Mouse (Mus musculus) ZHBTc4 (cell line): ENCODE results near the gene Akp3.

Source experiments
- DNase-seq: peaks from one replicate; pipeline ENCODE4 v3.0.0-alpha.2; 2011; ENCODE audit warnings: low read depth, low spot score

Akp3 gene

DNA sequence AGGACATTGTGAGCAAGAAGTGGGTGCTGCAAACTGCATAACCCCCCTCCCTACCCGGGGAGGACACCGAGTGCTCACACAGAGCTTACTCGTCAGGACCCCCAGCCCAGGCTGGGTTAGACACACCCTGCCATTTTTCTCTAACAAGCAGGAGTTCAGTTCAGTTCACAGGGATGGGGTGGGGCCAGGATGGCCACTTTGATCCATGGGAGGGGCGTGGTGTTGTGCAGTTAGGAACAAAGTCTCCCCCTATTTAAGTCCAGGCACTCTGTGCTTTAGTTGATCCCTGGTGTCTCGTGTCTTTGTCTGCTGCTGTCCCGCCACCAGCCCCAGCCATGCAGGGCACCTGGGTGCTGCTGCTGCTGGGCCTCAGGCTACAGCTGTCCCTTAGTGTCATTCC, at the start of gene Akp3:
Gene Akp3, plus strand, starts transcription at position 301 of the 400 bp plus-strand sequence.
- DNase-seq = no peak

DNA sequence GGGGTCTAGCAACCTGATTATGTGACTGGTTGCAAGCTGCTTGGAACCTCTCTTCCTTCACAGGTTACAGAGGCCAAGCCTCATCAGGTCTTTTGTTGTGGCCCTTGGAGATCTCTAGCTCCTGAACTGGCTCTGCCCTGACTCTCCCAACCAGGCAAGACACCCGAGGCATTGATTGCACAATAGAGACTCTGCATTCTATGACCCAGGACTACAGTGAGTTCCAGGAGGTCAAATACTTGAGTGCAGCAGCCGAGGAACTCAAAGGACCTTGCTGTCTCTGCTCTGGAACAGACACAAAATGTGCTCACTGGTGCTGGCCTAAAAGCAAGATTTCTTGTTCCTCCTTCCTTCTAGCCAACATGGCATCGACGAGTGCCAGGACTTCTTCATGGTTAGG, 38.6 kb upstream of the Akp3 start:
- DNase-seq = no peak

DNA sequence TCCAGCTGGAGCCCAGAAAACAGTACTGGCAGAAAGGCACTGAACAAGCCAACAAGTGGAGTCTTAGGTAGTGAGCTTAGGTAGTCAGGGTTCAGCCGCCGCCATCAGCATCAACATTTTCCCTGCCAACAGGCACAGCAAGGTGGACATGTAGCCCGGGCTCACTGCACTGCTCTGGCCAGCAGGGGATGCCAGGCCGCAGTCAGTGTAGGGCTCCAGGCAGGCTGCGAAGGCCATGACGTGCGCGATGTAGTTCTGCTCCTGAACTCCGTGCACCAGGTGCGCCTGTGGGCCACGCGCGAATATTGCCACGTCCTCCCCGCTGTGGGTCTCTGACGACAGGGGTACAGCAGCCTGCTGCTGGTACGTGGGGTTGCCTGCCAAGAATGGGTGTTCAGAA, 37.8 kb upstream of the Akp3 start:
- peak; percentile 54 for DNase-seq

DNA sequence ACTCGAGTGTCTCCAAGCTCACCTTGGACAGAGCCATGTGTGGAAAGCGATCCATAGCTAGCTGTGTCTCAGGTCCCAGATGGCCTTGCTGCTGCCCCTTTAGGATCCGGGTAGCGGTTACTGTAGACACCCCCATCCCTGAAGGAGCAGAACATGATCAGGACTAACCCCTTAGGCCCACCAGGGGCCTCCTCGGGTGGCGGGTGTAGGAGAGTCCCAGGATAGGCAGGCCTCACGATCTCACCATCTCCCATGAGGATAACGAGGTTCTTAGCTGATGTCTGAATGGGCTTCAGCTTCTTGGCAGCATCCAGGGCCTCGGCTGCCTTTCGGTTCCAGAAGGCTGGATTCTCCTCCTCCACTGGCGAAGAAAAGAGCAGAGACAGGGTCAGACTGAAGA, 35.5 kb upstream of the Akp3 start:
- no peak for DNase-seq

DNA sequence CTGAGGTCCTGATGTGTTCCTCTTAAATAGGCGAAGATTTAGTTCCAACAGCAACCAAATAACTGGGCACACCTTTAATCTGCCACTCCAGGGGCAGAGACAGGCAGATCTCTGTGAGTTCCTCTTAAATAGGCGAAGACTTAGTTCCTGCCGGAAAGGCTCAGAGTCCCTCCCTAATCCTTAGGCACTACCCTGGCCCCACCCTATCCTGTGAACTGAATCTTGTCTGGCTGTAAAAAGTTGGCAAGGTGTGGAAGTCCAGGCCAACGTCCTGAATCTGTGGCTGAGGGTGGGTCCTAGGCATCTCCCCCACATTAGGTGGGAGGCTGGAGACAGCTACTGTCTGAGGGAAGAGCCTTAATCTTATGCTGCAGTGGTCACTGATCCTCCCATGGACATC, 34.9 kb upstream of the Akp3 start, which contains the start of gene Alppl2:
Gene Alppl2, minus strand, starts transcription at position 101 of the 400 bp plus-strand sequence.
- no peak for DNase-seq

DNA sequence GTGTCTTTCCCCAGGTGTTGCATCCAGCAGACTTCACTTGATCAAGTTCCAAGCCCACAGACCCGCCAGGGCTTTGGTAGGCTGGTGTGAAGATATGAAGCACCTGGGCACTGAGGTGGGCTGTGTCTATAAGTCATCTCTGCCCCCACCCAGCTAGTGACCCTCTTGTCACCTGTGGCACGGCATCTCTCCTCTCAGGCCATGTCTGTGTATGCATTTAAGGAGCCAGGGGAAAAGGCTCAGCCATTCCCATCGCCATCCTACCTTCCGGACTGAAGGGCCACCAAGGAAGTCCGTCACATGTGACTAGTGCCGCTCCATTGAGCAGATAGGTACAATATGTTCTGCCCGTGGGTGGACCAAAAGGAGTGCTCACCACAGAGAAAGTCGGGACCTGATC, 29.1 kb upstream of the Akp3 start:
- DNase-seq = no peak

DNA sequence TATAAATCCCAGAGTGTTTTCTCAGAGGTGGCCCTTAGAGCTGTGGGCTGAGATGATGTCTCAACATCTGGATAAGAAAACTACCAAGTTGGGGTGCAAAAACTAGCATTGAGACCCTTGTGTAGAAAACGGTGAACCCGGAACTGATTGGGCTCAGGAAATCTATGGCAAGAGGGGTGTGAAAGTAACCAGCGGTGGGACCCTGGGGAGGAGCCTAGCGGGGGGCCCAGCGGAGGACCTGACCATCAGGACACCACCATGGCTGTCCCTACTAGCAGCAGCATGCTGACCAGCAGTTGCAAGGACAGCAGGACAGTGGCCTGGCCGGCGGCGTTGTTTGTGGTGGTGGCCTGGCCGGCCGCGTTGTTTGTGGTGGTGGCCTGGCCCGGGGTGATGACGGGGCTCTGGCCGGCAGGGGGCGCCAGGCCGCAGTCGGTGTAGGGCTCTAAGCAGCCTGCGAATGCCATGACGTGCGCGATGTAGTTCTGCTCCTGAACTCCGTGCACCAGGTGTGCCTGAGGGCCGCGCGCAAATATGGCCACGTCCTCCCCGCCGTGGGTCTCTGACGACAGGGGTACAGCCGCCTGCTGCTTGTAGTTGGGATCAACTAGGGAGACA, 26.3 kb upstream of the Akp3 start:
- DNase-seq = peak; percentile 81

DNA sequence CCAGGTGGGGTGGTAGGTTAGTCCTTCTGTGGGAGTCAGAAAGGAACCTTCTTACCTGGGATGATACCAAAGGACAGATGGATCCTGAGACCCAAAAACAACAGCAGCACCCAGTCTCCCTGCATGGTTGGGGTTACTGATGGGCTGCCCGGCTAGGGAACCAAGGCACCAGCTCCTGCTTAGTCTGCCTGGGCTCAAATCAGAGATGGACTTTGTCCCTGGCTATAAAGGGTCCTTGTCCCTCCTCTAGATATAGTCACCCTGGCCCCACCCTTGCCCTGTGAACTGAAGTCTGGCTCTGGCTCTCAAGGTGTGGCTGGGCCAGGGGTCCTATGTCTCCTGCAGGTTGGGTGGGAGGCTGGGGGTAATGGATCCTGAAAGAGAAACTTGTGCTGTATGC, 23.4 kb upstream of the Akp3 start, which contains the start of gene Alpi:
Gene Alpi, minus strand, starts transcription at position 196 of the 400 bp plus-strand sequence.
- no peak for DNase-seq

DNA sequence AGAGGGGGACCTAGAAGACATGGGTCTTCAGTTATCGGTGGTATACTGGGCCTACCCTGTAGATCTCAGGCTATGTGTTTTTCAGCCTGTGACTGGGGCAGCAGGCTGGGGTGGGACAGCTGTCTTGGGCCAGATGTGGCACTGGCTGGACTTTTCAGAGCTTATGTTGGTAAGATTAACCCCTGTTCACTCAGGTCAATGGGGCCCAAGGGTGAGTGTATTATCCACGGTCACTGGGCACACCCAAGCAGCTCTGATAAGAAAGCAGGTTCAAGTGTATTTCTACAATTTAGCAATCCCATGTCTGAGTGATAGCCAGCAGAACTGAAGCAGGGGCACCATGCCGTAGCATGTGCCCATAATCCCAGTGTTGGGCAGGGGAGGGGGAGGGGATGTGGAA, 22.7 kb upstream of the Akp3 start:
- DNase-seq = no peak

DNA sequence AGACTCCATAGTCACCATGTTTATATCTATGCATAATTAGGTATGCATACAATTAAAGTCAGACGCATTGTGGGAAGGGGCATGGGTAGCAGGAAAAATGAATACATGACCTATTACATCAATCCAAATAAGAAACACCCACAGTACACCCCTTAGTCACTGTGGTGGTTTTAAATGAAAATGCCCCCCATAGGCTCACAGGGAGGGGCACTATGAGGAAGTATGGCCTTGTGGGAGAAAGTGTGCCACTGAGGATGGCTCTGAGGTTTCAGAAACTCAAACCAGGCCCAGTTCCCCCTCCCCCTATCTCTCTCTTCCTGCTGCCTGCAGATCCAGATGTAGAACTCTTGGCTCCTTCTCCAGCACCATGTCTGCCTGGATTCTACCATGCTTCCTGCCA, 20.8 kb upstream of the Akp3 start:
- no peak for DNase-seq

DNA sequence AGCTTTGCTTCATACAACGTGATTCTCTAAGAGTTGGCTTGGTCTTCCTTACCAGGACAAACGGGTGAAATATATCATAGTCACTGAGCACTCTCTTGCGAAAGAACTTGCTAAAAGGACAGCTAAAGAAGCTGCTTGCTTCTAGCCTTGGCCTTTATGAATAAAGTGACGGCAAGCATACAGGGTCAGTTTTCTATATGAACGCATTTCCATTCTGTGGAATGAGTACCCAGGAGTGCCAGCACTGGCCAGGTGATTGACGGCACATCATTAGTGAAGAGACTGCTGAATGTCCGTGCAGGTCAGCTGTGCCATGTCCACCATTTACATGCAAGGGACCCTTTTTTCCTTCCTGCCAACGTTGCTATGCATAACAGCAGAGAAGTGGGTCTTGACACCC, 18.2 kb upstream of the Akp3 start:
- DNase-seq = no peak

DNA sequence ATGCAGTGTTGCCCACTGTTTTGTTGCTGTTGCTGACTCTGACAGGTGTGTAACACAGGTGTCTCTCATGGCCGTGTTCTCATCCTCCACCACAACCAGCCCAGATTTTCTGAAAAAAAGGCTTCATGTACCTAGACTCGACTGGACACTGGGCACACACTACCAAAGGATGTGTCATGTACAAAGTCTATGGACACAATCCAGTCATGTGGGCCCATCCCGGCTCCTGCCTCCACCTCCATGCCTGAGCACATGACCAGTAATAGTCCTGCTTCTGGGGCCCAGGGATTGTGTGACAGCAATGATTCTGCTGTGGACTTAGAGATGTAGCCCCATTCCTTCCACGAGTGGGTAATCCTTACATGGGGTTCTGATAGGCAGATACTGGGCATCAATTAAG, 16.2 kb upstream of the Akp3 start:
- DNase-seq = no peak

DNA sequence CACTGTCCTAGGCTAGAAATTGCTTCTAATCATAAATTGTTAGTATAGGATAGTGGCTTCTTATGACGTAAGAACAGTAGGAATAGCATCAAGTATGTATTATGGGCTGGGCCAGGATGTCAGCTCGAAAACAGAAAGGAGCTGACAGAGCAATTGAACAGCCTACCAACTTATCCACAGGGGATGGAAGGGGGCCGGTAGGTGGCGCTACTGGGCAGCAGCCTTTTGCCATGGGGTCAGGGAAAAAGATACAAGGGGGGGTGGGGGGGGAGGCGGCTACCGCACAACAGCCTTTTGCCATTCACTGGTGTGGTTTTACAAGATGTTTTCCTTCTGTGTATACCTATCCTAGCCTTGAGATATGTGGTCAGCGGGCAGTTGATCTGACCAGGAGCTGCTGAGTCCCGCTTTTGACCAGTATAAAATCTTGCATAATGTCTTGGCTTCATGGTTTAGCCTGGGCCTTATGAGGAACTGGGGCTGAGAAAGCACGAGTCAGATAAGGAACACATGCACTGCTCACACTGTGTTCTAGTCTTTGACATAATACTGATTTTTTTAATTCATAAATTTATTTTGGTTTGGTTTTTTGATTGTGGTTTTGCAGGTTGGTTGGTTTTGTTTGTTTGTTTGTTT, 12.9 kb upstream of the Akp3 start:
- DNase-seq = peak; percentile 52

DNA sequence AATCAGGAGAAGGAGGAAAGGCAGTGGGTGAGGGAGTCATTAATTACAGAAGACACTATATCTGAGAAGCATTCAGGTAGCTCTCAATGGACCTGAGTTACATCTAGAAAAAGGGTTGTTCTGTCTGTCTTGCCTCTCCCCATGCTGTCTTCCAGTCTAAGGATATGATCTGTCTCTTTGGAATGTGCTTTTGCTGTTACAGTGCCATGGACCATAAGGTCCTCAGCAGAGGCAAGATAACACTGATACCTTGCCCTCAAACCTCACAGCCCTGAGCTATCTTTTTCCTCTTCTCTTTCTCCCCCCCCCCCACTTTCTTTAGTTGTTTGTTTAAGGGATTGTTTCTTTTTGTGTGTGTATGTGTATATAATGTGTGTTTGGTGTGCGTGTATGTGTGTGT, 10.0 kb upstream of the Akp3 start:
- DNase-seq = no peak

DNA sequence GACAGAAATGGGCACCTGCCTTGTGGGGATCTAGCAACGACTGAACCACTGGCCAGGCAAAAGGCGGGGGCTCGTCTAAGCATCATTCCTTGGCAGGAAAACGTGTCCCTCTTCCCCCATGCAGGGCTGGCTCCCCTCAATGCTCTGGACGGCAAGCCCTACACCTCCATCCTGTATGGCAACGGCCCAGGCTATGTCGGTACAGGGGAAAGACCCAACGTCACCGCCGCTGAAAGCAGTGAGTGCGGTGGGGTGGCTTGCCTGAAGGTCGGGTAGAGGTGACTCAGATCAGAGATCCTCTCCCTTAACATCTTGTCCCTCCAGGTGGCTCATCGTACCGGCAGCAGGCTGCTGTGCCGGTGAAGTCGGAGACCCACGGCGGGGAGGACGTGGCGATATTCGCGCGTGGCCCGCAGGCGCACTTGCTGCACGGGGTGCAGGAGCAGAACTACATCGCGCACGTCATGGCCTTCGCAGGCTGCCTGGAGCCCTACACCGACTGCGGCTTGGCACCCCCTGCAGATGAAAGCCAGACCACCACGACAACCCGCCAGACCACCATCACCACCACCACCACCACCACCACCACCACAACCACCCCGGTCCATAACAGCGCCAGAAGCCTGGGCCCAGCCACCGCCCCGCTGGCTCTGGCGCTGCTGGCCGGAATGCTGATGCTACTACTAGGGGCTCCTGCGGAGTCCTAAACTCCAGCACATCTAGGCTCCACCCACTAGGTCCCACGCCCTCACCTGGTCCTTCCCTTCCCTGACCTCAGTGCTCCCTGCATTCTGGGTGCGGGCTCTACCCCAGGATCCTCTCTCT, 2.6 kb downstream of the Akp3 start:
- DNase-seq = peak; percentile 46

DNA sequence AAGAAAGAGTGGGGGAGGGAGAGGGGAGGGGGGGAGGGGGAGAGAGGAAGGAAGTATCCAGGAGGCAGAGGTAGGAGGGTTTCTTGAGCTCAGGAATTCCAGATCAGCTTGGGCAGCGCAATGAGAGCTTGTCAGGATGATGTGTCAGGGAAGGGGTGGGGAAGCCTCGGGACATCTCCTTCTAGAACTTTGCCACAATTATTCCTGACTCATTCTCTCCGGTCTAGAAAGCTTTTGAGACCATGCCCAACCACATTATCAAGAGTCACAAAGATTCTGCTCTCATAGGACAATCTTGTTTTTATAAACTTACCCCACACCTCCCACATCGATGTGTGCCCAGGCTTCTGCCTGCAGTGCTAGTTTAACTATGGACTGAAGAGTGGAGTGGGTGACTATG, 7.0 kb downstream of the Akp3 start:
- no peak for DNase-seq

DNA sequence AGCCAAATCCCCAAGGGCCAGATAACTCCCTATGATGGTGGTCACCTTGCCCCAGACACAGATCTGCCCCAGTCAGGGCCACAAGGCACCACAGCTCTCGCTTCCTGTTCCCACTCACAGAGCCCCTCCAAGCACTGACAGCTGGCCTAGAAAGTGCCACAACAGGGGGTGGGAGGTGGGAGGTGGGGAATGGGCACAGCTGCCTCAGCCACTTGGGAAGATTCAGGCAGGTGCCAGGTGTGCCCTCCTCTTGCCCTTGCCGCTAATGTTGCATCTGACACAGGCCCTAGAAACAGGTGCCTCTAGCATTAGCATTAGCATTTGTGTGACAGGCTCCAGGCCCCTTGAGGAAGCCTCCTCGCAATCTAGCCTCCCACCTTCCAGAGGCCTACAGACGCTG, 16.8 kb downstream of the Akp3 start:
- DNase-seq = no peak

DNA sequence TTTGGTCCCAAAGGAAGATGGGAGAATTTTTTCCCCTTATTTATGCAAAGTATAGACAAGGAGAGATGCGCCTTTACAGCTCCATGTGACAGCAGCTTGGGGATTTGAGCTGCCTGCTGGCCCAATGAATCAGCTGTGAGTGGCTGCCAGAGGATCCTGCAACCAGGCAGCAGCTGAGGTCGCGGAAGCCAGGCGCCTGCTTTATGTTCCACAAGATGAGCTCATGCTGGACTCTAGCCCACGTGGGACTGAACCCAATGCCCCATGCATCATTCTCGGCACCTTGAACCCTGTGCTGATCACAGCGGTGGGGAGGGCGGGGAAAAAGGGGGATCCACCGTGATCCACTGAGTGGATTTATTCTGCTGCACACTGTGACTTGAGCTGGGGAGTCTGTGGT, 17.7 kb downstream of the Akp3 start:
- DNase-seq = no peak

DNA sequence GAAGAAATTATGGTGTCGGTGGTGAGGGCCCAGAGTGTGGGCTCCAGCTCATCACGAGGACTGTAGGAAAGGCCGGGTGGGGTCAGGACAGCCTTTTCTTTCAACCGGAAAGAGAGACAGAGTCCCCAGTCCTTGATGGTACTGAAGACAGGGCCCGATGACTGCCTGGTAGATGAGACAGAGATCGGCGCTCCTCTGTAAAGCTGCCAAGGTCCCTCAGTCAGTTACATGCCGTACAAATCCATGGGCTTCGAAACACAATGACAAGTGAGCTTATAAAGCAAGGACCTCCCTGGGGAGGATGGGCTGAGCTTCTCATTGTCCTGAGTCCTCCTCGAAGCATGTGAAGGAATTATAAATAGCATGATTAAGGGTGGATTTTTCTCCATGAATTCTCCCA, 18.4 kb downstream of the Akp3 start:
- no peak for DNase-seq

DNA sequence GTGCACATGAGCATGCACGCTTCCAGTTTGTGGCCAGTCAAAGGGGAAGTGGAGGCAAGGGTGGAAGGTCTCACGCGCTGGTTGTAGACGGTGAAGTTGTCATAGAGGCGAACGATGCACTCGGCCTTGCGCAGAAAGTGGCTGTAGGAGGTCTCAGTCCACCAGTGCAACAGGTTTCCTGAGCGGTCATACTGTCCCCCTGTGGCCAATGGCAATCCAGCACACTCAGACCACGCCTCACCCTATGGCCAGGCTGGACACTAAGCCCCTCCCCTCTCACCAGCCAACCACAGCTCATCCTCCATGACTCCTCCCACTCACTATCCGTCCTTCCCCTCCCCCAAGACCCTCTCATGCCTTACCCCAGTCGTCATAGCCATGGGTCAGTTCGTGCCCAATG, 24.6 kb downstream of the Akp3 start:
- no peak for DNase-seq

DNA sequence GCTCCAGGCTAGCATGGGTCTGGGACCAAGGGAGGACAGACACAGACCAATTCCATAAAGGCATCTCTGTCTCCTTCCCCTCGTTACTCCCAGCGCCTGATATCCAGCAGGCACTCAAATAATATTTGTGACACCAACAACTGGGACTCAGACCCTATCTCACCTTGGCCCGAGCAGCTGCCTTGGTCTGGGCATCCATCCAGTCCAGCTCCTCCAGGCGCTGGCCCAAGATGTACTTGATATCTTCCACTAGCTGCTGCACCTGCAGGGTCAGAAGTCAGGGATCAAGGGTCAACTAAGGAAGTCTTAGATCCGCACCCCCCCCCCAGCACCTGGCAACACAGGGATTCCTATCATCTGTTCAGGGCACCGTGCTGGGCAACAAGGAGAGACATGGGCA, 26.5 kb downstream of the Akp3 start:
- no peak for DNase-seq

DNA sequence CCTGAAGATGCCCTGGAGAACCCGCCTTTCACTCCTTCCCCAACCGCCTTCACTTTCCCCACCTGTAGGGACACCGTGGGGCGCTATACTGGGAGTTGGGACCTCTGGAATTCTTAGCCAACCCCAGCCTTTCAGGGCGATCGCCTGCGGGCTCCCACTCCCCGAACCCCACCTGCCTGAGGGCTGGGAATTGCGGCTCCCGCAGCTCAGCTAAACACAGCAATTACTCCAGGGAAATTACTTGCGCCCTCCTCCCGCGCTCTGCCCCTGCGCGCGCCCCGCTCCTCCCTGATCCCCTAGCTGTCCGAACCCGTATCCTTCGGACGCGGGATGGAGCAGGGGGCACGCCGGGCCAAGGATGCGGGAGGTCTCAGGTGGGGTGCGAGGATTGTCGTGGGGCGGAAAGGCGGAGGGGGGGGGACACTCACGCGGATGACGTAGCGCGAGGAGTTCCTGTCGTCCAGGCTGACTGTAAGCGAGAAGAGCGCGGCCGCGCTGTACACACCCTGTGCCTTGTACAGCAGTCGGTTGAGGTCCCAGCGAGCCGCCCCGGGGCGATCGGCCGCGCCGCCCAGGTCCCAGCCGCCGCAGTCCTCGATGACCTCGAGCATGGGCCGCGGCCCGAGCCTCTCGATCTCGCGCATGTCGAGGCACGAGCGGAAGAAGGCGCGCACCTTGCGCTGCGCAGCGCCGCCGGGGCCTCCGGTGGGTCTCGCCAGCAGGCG, 29.2 kb downstream of the Akp3 start:
- DNase-seq = peak; percentile 65
